Mouse (Mus musculus) ES-E14 (cell line): Measurements from ENCODE around the gene Kctd15.

ENCODE experiments used
- CHD2 ChIP-seq: IDR thresholded peaks from 2 replicates; pipeline ENCODE4 v1.6.1; 2014; ENCODE audit warnings: mild to moderate bottlenecking, low read depth, low read length, inconsistent platforms
- MAFK ChIP-seq: IDR thresholded peaks from 2 replicates; pipeline ENCODE4 v1.6.1; 2014; ENCODE audit warnings: mild to moderate bottlenecking, low read depth, low read length, inconsistent platforms; ENCODE audit not compliant: insufficient read depth
- ZNF384 ChIP-seq: IDR thresholded peaks from 2 replicates; pipeline ENCODE4 v1.6.1; 2012; ENCODE audit warnings: low read depth, low read length, inconsistent platforms

DNA sequence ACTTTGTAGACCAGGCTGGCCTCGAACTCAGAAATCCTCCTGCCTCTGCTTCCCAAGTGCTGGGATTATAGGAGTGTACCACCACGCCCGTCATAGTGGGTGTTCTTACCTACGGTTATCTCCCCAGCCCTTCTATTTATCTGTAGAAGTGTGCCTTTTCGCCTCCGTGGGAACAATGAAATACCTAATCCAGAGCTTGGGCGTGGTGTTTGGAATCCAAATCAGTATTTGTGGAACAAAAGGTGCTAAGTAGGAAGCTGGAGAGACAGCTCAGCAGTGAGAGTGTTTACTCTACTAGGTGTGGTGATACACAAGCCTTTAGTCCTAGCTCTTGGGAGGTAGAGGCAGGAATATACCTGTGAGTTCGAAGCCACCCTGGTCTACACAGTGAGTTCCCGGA lies 58.5 kb downstream of the Kctd15 start:
- TF ChIP-seq MAFK = no peak
- TF ChIP-seq ZNF384 = no peak
- TF ChIP-seq CHD2 = no peak
